Mouse (Mus musculus) embryonic facial prominence, embryonic 15.5 days (tissue): ENCODE data around the gene Trim45. TPM values are rescaled to one million over a fixed set of nuclear protein-coding genes. Genes with fewer than 3 reads are reported as not detected.

ENCODE experiments used
- ATAC-seq: fragments of 200-750 bp; cut with Nextera tagmentation; 2 replicates; pipeline ENCODE4 v1.8.0; 2017; ENCODE audit warnings: low read depth, moderate TSS enrichment; ENCODE audit not compliant: insufficient number of reproducible peaks, low FRiP score, low TSS enrichment
- H3K27ac ChIP-seq: fragments of 300-500 bp; sonication (generic); replicated peaks from 2 replicates; pipeline ENCODE4 v1.5.1; 2015; ENCODE audit warnings: mild to moderate bottlenecking, inconsistent platforms
- H3K27me3 ChIP-seq: fragments of 300-500 bp; sonication (generic); 2 replicates; pipeline ENCODE4 v1.6.1; 2015; ENCODE audit warnings: inconsistent platforms
- H3K36me3 ChIP-seq: fragments of 300-500 bp; sonication (generic); 2 replicates; pipeline ENCODE4 v1.6.1; 2015; ENCODE audit warnings: mild to moderate bottlenecking, inconsistent platforms
- H3K4me1 ChIP-seq: fragments of 300-500 bp; sonication (generic); 2 replicates; pipeline ENCODE4 v1.6.1; 2015; ENCODE audit warnings: inconsistent platforms
- H3K4me2 ChIP-seq: fragments of 300-500 bp; sonication (generic); replicated peaks from 2 replicates; pipeline ENCODE4 v1.6.1; 2015; ENCODE audit warnings: mild to moderate bottlenecking, inconsistent platforms
- H3K4me3 ChIP-seq: fragments of 300-500 bp; sonication (generic); replicated peaks from 2 replicates; pipeline ENCODE4 v1.5.1; 2015; ENCODE audit warnings: mild to moderate bottlenecking, inconsistent platforms
- H3K9ac ChIP-seq: fragments of 300-500 bp; sonication (generic); 2 replicates; pipeline ENCODE4 v1.6.1; 2015; ENCODE audit warnings: inconsistent platforms
- H3K9me3 ChIP-seq: fragments of 300-500 bp; sonication (generic); replicated peaks from 2 replicates; pipeline ENCODE4 v1.6.1; 2016; ENCODE audit warnings: inconsistent platforms
- whole genome bisulfite sequencing: fragments of 180-500 bp; shearing (Covaris S2); methylation state at CpG from one replicate; pipeline ENCODE4 v1.1.7; 2015; 5-methylcytosine and 5-hydroxymethylcytosine counted together
- polyA plus RNA-seq: library from polyadenylated mRNA; unstranded; fragments of >200 nt; fragmentation: Nextera tagmentation; extraction: Ambion mirVana; gene quantifications from 2 replicates; pipeline ENCODE4 v1.2.1, GENCODE M21; 2015

The Trim45 gene
- polyA plus RNA-seq, 1 experiment from 2014 or later: 7.1 TPM

DNA sequence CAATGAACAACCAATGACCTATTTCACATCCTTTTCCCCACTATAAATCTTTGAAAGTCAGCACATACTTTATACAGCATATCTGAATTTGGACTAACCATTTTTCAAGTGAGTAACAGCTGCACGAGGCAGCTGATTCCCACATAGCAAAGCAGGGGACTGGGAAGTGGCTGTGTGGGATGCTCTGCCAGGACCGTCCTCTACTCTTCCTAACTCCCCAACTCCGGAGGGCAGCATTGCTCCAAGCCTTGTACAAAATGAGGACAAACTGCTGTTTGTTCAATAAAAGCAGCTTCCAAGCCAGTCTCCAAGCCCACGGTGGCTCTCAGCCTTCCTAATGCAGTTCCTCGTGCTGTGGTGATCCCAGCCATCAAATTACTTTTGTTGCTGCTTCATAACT is 11.4 kb upstream of the Trim45 start:
- H3K27me3 ChIP-seq: no peaks in the 10 kb centered on the region
- H3K4me2 ChIP-seq: no peak overlapping the region
- peaks cover 6% of the 10 kb centered on the region for H3K4me1 ChIP-seq
- no peak for ATAC-seq
- H3K9ac ChIP-seq: no peak overlapping the region
- H3K27ac ChIP-seq: no peak overlapping the region
- H3K4me3 ChIP-seq: no peak overlapping the region
- no peaks in the 10 kb centered on the region for H3K9me3 ChIP-seq
- H3K36me3 ChIP-seq: no peaks in the 10 kb centered on the region
- WGBS: 40% methylated on average over 5 of the region's 5 CpGs

GRCm38 (mm10) chr3:100911026-100911425 is 11.0 kb upstream of the Trim45 start:
- no peaks in the 10 kb centered on the region for H3K36me3 ChIP-seq
- 55% methylated on average over 9 of the region's 9 CpGs for WGBS
- no peak overlapping the region for H3K27ac ChIP-seq
- no peaks in the 10 kb centered on the region for H3K27me3 ChIP-seq
- no peak overlapping the region for H3K4me3 ChIP-seq
- ATAC-seq: no peak
- H3K4me2 ChIP-seq: no peak overlapping the region
- no peak overlapping the region for H3K9ac ChIP-seq
- H3K9me3 ChIP-seq: no peaks in the 10 kb centered on the region
- peaks cover 6% of the 10 kb centered on the region for H3K4me1 ChIP-seq

- no peaks in the 10 kb centered on the region for H3K9me3 ChIP-seq
- WGBS: 51% methylated on average over 7 of the region's 7 CpGs
- no peak overlapping the region for H3K4me2 ChIP-seq
- H3K27me3 ChIP-seq: no peaks in the 10 kb centered on the region
- no peak overlapping the region for H3K4me3 ChIP-seq
- peaks cover 6% of the 10 kb centered on the region for H3K4me1 ChIP-seq
- no peaks in the 10 kb centered on the region for H3K36me3 ChIP-seq
- ATAC-seq: peak; percentile 49; the same call in 1 of the 2 replicates
- no peak overlapping the region for H3K27ac ChIP-seq
- no peak overlapping the region for H3K9ac ChIP-seq
These were observed 10.3 kb upstream of the Trim45 start for GRCm38 (mm10) chr3:100911498-100912213.

DNA sequence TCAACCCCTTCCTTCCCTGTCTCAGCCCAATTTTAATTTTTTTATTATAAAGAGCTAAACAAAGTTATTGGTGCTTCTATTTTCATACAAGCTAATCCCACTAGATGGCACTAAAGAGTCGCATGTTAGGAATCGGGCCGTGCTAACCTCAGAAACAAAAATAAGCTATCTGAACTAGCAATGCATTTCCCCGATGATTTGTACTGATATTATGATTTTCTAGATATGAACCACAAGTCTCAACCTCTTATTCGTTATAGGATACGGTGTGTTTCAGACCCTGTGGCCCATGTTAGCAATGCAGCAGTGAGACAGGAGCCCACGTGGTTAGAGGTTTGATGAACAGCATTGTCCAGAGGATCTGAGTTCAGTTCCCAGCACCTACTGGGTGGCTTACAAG is 5.2 kb upstream of the Trim45 start:
- no peak overlapping the region for H3K4me2 ChIP-seq

DNA sequence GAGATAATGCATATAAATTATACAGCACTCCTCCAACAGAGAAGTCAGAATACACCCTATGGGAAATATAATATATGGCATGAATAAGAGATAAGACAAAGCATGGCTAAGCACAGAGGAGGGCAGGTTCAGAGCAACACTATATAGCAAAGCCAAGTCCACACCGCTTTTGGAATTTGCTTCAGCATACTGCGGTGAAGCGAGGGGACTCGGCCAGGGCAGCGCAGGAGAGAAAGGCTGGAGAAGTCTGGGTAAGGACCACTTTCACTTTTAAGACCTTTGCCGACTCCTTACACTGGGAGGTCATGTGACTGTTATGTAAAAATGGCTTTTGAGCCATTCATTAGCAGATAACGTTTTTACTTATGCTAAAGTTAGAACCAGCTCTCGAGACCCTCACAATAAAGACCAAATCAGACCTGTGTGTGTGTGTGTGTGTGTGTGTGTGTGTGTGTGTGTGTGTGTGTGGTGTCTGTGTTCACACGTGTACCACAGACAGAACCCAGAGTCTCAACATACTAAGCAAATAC is 1.3 kb upstream of the Trim45 start:
- Histone ChIP-seq H3K9me3 (no peaks in the 10 kb centered on the region), H3K4me2 (no peak overlapping the region), H3K4me1 (peaks cover 34% of the 10 kb centered on the region), H3K27me3 (no peaks in the 10 kb centered on the region), H3K9ac (no peak overlapping the region), H3K4me3 (no peak overlapping the region), H3K27ac (no peak overlapping the region), H3K36me3 (no peaks in the 10 kb centered on the region)
- WGBS: 81% methylated on average over 9 of the region's 9 CpGs
- no peak for ATAC-seq

More for the DNA sequence above, 5.2 kb upstream of the Trim45 start:
- no peaks in the 10 kb centered on the region for H3K36me3 ChIP-seq
- H3K4me3 ChIP-seq: no peak overlapping the region
- 16% methylated on average over 7 of the region's 7 CpGs for WGBS
- no peak for ATAC-seq
- H3K27ac ChIP-seq: no peak overlapping the region
- H3K9me3 ChIP-seq: no peaks in the 10 kb centered on the region
- peaks cover 8% of the 10 kb centered on the region; the same call in 1 of the 2 replicates for H3K4me1 ChIP-seq
- H3K27me3 ChIP-seq: no peaks in the 10 kb centered on the region
- H3K9ac ChIP-seq: no peak overlapping the region

DNA sequence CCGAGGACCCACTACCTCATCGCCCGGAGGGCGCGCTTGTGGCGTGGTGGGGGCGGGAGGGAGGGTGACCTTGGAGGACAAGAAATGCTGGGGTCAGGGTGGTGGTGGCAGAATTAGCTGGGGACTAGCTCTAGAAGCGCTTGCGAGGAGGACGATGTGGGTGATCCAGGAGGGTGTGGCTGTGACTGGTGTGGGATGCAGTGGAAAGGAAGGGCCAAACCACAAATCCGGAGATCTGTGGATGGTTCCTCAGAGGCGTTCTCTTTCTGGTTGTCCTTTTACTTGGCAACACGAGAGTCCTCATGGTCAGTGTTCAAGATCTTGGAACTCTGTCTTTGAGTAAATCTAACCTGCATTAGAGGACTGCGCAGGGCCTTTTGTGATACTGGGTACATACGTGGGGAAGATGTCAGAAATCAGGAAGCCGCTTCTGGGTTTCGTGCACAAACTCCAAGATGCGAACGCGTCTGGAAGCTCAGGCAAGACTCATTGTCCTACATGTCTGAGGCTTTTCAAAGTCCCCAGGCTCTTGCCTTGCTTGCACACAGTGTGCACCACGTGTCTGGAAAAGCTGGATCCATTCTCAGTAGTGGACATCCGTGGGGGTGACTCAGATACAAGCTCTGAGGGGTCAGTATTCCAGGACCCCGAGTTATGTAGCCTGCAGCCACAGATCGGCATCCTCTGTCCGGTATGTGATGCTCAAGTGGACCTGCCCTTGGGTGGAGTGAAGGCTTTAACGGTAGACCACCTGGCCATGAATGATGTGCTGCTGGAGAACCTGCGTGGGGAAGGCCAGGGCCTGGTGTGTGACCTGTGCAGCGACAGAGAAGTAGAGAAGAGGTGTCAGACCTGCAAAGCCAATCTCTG is 739 bp downstream of the Trim45 start:
- ATAC-seq: peak; percentile 58
- 32% methylated on average over 28 of the region's 28 CpGs for WGBS

DNA sequence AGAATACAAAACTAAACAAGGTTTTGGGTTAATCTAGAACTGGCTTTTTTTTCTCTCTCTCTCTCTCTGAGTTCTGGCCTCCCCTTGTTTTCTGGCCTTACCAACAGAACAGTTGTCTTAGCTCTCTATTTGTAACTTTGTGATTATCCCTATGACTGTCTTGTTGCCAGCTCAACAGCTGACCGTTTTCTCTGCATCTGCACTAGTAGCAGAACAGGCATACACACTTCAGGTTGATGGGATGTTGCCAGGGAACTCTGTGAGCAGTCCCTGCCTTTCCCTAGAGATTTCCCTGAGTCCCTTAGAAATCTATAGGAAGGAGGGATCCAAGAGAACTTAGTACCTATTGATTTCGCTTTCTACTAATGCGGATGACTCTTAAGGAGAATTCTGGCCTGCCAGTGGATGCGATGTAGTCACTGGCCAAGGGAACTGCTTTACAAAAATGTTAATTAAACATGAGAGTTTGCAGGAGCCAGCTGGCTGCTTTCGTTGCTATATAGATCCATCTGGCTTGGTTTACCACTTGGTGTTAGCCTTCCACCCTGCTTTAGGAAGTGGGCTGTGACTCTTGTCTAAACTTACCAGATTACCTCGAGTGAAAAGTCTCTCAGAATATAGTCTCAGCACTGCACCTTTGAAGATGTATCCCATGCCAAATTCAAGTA is 2.2 kb downstream of the Trim45 start:
- peaks cover 15% of the 10 kb centered on the region for H3K36me3 ChIP-seq
- H3K9ac ChIP-seq: no peak overlapping the region
- ATAC-seq: no peak
- no peak overlapping the region for H3K4me2 ChIP-seq
- no peaks in the 10 kb centered on the region for H3K9me3 ChIP-seq
- H3K27me3 ChIP-seq: no peaks in the 10 kb centered on the region
- WGBS: 65% methylated on average over 6 of the region's 6 CpGs
- H3K4me3 ChIP-seq: no peak overlapping the region
- H3K27ac ChIP-seq: no peak overlapping the region
- H3K4me1 ChIP-seq: peaks cover 45% of the 10 kb centered on the region

More for the DNA sequence above, 739 bp downstream of the Trim45 start:
- Histone ChIP-seq H3K36me3 (0 out of 2 replicates have a peak, but pooled peaks cover under 1% of the 10 kb centered on the region), H3K27me3 (no peaks in the 10 kb centered on the region), H3K9me3 (no peaks in the 10 kb centered on the region), H3K4me1 (peaks cover 45% of the 10 kb centered on the region), H3K9ac (peak overlapping the region; percentile 48), H3K4me3 (peak overlapping the region; percentile 61), H3K4me2 (peak overlapping the region; percentile 59), H3K27ac (peak overlapping the region; percentile 82)

DNA sequence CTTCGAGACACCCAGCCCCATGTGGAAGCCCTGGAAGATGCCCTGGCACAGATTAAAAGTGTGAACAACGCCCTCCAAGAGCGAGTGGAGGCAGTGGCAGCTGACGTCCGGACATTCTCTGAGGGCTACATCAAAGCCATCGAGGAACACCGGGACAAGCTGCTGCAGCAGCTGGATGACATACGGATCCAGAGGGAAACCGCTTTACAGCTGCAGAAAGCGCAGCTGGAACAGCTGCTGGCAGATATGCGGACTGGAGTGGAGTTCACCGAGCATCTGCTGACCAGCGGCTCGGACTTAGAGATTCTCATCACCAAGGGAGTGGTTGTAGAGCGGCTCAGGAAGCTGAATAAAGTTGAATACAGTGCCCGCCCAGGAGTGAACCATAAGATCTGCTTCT is 3.2 kb downstream of the Trim45 start:
- WGBS: 59% methylated on average over 16 of the region's 16 CpGs
- no peaks in the 10 kb centered on the region for H3K9me3 ChIP-seq
- H3K4me2 ChIP-seq: no peak overlapping the region
- no peak for ATAC-seq
- H3K4me1 ChIP-seq: peaks cover 45% of the 10 kb centered on the region
- no peaks in the 10 kb centered on the region for H3K27me3 ChIP-seq
- no peak overlapping the region for H3K27ac ChIP-seq
- H3K4me3 ChIP-seq: no peak overlapping the region
- no peak overlapping the region for H3K9ac ChIP-seq
- peaks cover 25% of the 10 kb centered on the region for H3K36me3 ChIP-seq

DNA sequence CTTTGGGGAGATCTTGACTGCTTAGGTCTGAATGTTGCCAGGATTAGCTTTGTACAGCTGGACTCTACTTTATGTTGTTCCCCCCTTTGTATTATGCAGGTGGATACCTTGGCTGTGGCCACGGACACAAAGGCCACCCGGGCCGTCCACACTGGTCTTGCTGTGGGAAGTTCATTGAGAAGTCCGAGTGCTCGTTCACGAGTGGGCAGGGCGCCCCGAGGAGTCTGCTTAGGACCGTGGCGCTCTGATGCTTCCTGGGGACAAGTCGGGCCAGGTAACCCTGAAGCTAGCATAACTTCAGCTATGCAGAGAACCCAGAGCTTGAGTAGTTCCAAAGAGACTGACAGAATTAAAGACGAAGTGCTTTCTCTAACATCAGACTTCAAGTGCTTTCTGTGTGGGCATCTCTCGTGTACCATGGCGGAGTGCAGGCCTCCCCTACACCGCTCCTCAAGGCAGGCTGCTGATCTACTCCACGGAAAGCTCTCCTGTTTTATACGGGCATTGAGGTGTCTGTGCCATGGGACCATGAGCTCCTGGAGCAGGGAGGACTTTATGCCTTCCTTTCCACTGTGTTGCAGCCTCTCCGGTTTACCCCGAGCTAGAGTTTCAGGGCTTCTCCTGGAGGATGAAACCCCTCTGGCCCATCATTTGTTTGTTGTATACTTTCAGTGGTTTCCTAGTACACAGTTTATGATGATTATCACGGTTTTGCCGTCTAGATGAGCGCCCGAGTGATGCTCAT is 9.5 kb downstream of the Trim45 start:
- no peak for ATAC-seq
- Histone ChIP-seq H3K9ac (no peak overlapping the region), H3K4me1 (0 out of 2 replicates have a peak, but pooled peaks cover 7% of the 10 kb centered on the region), H3K36me3 (peaks cover 68% of the 10 kb centered on the region), H3K4me2 (no peak overlapping the region), H3K27me3 (no peaks in the 10 kb centered on the region), H3K4me3 (no peak overlapping the region), H3K27ac (no peak overlapping the region), H3K9me3 (no peaks in the 10 kb centered on the region)
- 92% methylated on average over 23 of the region's 23 CpGs for WGBS

GRCm38 (mm10) chr3:100932077-100932944 is 10.3 kb downstream of the Trim45 start:
- no peaks in the 10 kb centered on the region for H3K4me1 ChIP-seq
- 76% methylated on average over 11 of the region's 11 CpGs for WGBS

More at GRCm38 (mm10) chr3:100932077-100932944, 10.3 kb downstream of the Trim45 start:
- Histone ChIP-seq H3K27ac (no peak overlapping the region), H3K9me3 (no peaks in the 10 kb centered on the region), H3K9ac (no peak overlapping the region), H3K36me3 (peaks cover 73% of the 10 kb centered on the region), H3K27me3 (no peaks in the 10 kb centered on the region), H3K4me2 (no peak overlapping the region), H3K4me3 (no peak overlapping the region)
- no peak for ATAC-seq
